Mouse (Mus musculus): ENCODE results near the gene Ahrr.

GRCm38 (mm10) chr13:74317170-74317849, 25.2 kb upstream of the Ahrr start, which contains the start of gene Pdcd6:
- TF ChIP-seq POLR2A (IDR thresholded peaks at IDR 0.05; ENCODE audit: low read depth, low read length) (peak; percentile 77), CTCF (IDR thresholded peaks at IDR 0.05; ENCODE audit: borderline replicate concordance, insufficient read depth, low read length) (no peak)
